ENCODE assay signal across 19 mouse cellular contexts in genomic region chr9:103024116-103024515, GRCm38 (mm10). TPM values are rescaled to one million over a fixed set of nuclear protein-coding genes. Genes with fewer than 3 reads are reported as not detected.
"Had no signal": no experiment of that assay in that cellular context is flagged by ENCODE, and none has a peak within 500 bp of the region (broad histone marks: within the 10 kb centered on the region; RNA-seq: fewer than 3 reads in every experiment).

No protein-coding gene starts in this region.

- DNase-seq: lung, adult 18-20 months; lung, embryonic 14.5 days; lung, postnatal 10 days; lung, postnatal 4 days; midbrain, embryonic 14.5 days; right cerebral cortex, adult 18-20 months; right cerebral cortex, postnatal 25 days; right cerebral cortex, postnatal 4 days; spleen, adult 18-20 months; thymus, adult 18-20 months; thymus, postnatal 14 days; thymus, postnatal 4 days had no signal

- H3K27me3 ChIP-seq: midbrain, embryonic 12.5 days; neural tube, embryonic 13.5 days; neural tube, embryonic 15.5 days had no signal

- H3K9ac ChIP-seq: lung, embryonic 14.5 days; midbrain, embryonic 12.5 days; neural tube, embryonic 13.5 days; neural tube, embryonic 15.5 days had no signal

- H3K9me3 ChIP-seq: midbrain, embryonic 10.5 days; midbrain, embryonic 12.5 days; neural tube, embryonic 13.5 days; neural tube, embryonic 15.5 days had no signal

- H3K27ac ChIP-seq: midbrain, embryonic 10.5 days; midbrain, embryonic 12.5 days; neural tube, embryonic 13.5 days; neural tube, embryonic 15.5 days had no signal

- H3K4me3 ChIP-seq: midbrain, embryonic 10.5 days; midbrain, embryonic 12.5 days; myocyte; neural tube, embryonic 13.5 days; neural tube, embryonic 15.5 days had no signal

- H3K4me1 ChIP-seq: midbrain, embryonic 10.5 days; midbrain, embryonic 12.5 days; neural tube, embryonic 13.5 days; neural tube, embryonic 15.5 days had no signal

- H3K36me3 ChIP-seq: midbrain, embryonic 10.5 days; midbrain, embryonic 12.5 days; neural tube, embryonic 13.5 days; neural tube, embryonic 15.5 days had no signal

- H3K4me2 ChIP-seq: lung, embryonic 14.5 days; midbrain, embryonic 12.5 days; neural tube, embryonic 13.5 days; neural tube, embryonic 15.5 days had no signal

RNA-seq across cellular contexts. Expression of gene Slco2a1, which starts 35.6 kb away (rescaled TPM):
- total RNA-seq: megakaryocyte, adult 5-6 weeks; megakaryocyte-erythroid progenitor cell, adult 5-6 weeks had no signal
